Mouse (Mus musculus) hindbrain, postnatal 0 days (tissue): Measurements from ENCODE around the gene Gm20422. TPM values are rescaled to one million over a fixed set of nuclear protein-coding genes. Genes with fewer than 3 reads are reported as not detected.

Experiments
- ATAC-seq: fragments of 200-750 bp; cut with Nextera tagmentation; 2 replicates; pipeline ENCODE4 v1.8.0; 2017; ENCODE audit warnings: mild to moderate bottlenecking, moderate TSS enrichment, moderate library complexity
- DNase-seq: peaks from one replicate; pipeline ENCODE4 v3.0.0-alpha.2; 2015; ENCODE audit warnings: low spot score
- H3K27ac ChIP-seq: fragments of 300-500 bp; sonication (generic); 2 replicates; pipeline ENCODE4 v1.5.1; 2014; ENCODE audit warnings: mild to moderate bottlenecking
- H3K27me3 ChIP-seq: fragments of 300-500 bp; sonication (generic); 2 replicates; pipeline ENCODE4 v1.6.1; 2014; ENCODE audit warnings: low read length, mixed read lengths; ENCODE audit not compliant: insufficient read depth
- H3K36me3 ChIP-seq: fragments of 300-500 bp; sonication (generic); 2 replicates; pipeline ENCODE4 v1.6.1; 2014; ENCODE audit warnings: low read length, mixed read lengths; ENCODE audit not compliant: insufficient read depth
- H3K4me1 ChIP-seq: fragments of 300-500 bp; sonication (generic); 2 replicates; pipeline ENCODE4 v1.6.1; 2014; ENCODE audit warnings: antibody characterized with exemption, low read length, mixed read lengths; ENCODE audit not compliant: insufficient read depth
- H3K4me2 ChIP-seq: fragments of 300-500 bp; sonication (generic); 2 replicates; pipeline ENCODE4 v1.6.1; 2014; ENCODE audit warnings: low read depth, mild to moderate bottlenecking, low read length, moderate library complexity, mixed read lengths
- H3K4me3 ChIP-seq: fragments of 300-500 bp; sonication (generic); 2 replicates; pipeline ENCODE4 v1.5.1; 2014; ENCODE audit warnings: low read length
- H3K9ac ChIP-seq: fragments of 300-500 bp; sonication (generic); replicated peaks from 2 replicates; pipeline ENCODE4 v1.6.1; 2014; ENCODE audit warnings: mild to moderate bottlenecking, low read length, moderate library complexity, mixed read lengths
- H3K9me3 ChIP-seq: fragments of 300-500 bp; sonication (generic); 2 replicates; pipeline ENCODE4 v1.6.1; 2016; ENCODE audit warnings: low read length, mixed read lengths
- CTCF ChIP-seq: IDR thresholded peaks from 2 replicates; pipeline ENCODE4 v1.5.1; 2016; ENCODE audit warnings: antibody characterized with exemption, control low read depth, low read depth
- WGBS: fragments of 180-500 bp; shearing (Covaris S2); extraction: QIAGEN DNeasy Blood & Tissue Kit; methylation state at CpG from one replicate; pipeline ENCODE4 v1.1.7; 2014; 5-methylcytosine and 5-hydroxymethylcytosine counted together
- polyA plus RNA-seq: library from polyadenylated mRNA; unstranded; fragments of >200 nt; fragmentation: Nextera tagmentation; extraction: Ambion mirVana; gene quantifications from 2 replicates; pipeline ENCODE4 v1.2.1, GENCODE M21; 2015
- total RNA-seq: library from RNA; depleted of rRNA; stranded (reverse); fragments of >200 nt; gene quantifications from 2 replicates; pipeline ENCODE4 v1.2.3, GENCODE M21; 2014

Gm20422 gene
- total and polyA plus RNA-seq, 2 experiments from 2014 or later: 0.34 TPM; not detected in 1

- Histone ChIP-seq H3K36me3 (peaks cover 83% of the 10 kb centered on the region), H3K4me3 (no peak overlapping the region), H3K27ac (no peak overlapping the region), H3K9me3 (no peaks in the 10 kb centered on the region), H3K9ac (no peak overlapping the region), H3K4me2 (no peak overlapping the region), H3K4me1 (no peaks in the 10 kb centered on the region), H3K27me3 (no peaks in the 10 kb centered on the region)
- ATAC-seq: no peak
- WGBS: 95% methylated on average over 7 of the region's 7 CpGs
- TF ChIP-seq CTCF: no peak
- no peak for DNase-seq
These were observed 28.7 kb upstream of the Gm20422 start for GRCm38 (mm10) chr8:69803366-69803765.

GRCm38 (mm10) chr8:69802216-69802615, 27.5 kb upstream of the Gm20422 start:
- Histone ChIP-seq H3K4me1 (no peaks in the 10 kb centered on the region), H3K9me3 (no peaks in the 10 kb centered on the region), H3K27ac (no peak overlapping the region), H3K4me3 (no peak overlapping the region), H3K36me3 (peaks cover 87% of the 10 kb centered on the region), H3K9ac (no peak overlapping the region), H3K4me2 (no peak overlapping the region), H3K27me3 (no peaks in the 10 kb centered on the region)
- DNase-seq: no peak
- no peak for ATAC-seq
- TF ChIP-seq CTCF: no peak

GRCm38 (mm10) chr8:69801796-69802195, 27.1 kb upstream of the Gm20422 start:
- DNase-seq (no peak), ATAC-seq (no peak)
- H3K4me1 ChIP-seq: no peaks in the 10 kb centered on the region
- no peak for TF ChIP-seq CTCF
- no peaks in the 10 kb centered on the region for H3K9me3 ChIP-seq
- no peak overlapping the region for H3K4me3 ChIP-seq
- WGBS: 95% methylated on average over 4 of the region's 4 CpGs
- H3K27me3 ChIP-seq: no peaks in the 10 kb centered on the region
- no peak overlapping the region for H3K27ac ChIP-seq
- H3K36me3 ChIP-seq: peaks cover 87% of the 10 kb centered on the region
- no peak overlapping the region for H3K4me2 ChIP-seq
- H3K9ac ChIP-seq: no peak overlapping the region

GRCm38 (mm10) chr8:69799946-69800345, 25.3 kb upstream of the Gm20422 start:
- Histone ChIP-seq H3K9me3 (no peaks in the 10 kb centered on the region), H3K9ac (no peak overlapping the region), H3K27me3 (no peaks in the 10 kb centered on the region), H3K27ac (no peak overlapping the region), H3K4me1 (no peaks in the 10 kb centered on the region), H3K36me3 (peaks cover 85% of the 10 kb centered on the region), H3K4me2 (no peak overlapping the region), H3K4me3 (no peak overlapping the region)
- WGBS: 86% methylated on average over 5 of the region's 5 CpGs
- 0 out of 2 replicates have a peak, but pooled peaks have one; percentile 26 for TF ChIP-seq CTCF
- no peak for DNase-seq
- ATAC-seq: no peak

- Histone ChIP-seq H3K9ac (no peak overlapping the region), H3K27ac (no peak overlapping the region), H3K4me2 (no peak overlapping the region), H3K9me3 (no peaks in the 10 kb centered on the region), H3K36me3 (peaks cover 88% of the 10 kb centered on the region), H3K4me1 (no peaks in the 10 kb centered on the region), H3K4me3 (no peak overlapping the region), H3K27me3 (no peaks in the 10 kb centered on the region)
- TF ChIP-seq CTCF: no peak
- WGBS: 82% methylated on average over 8 of the region's 8 CpGs
- ATAC-seq: no peak
- DNase-seq: no peak
These were observed 24.6 kb upstream of the Gm20422 start for GRCm38 (mm10) chr8:69799261-69799660.

GRCm38 (mm10) chr8:69797661-69798060, 23.0 kb upstream of the Gm20422 start:
- H3K4me2 ChIP-seq: no peak overlapping the region
- H3K27me3 ChIP-seq: no peaks in the 10 kb centered on the region
- H3K9ac ChIP-seq: no peak overlapping the region
- no peak overlapping the region for H3K4me3 ChIP-seq
- no peak for DNase-seq
- ATAC-seq: no peak
- H3K27ac ChIP-seq: no peak overlapping the region
- H3K36me3 ChIP-seq: peaks cover 75% of the 10 kb centered on the region
- 95% methylated on average over 10 of the region's 10 CpGs for WGBS
- no peak for TF ChIP-seq CTCF
- 0 out of 2 replicates have a peak, but pooled peaks cover under 1% of the 10 kb centered on the region for H3K4me1 ChIP-seq
- H3K9me3 ChIP-seq: no peaks in the 10 kb centered on the region

GRCm38 (mm10) chr8:69796721-69797345, 22.1 kb upstream of the Gm20422 start:
- 96% methylated on average over 16 of the region's 16 CpGs for WGBS
- no peaks in the 10 kb centered on the region for H3K9me3 ChIP-seq
- H3K4me2 ChIP-seq: no peak overlapping the region
- no peak overlapping the region for H3K27ac ChIP-seq
- H3K9ac ChIP-seq: no peak overlapping the region
- TF ChIP-seq CTCF: no peak
- DNase-seq (no peak), ATAC-seq (no peak)
- H3K4me1 ChIP-seq: peaks cover 9% of the 10 kb centered on the region; the same call in 1 of the 2 replicates
- no peak overlapping the region for H3K4me3 ChIP-seq
- H3K27me3 ChIP-seq: no peaks in the 10 kb centered on the region
- H3K36me3 ChIP-seq: peaks cover 66% of the 10 kb centered on the region
